Mouse (Mus musculus) liver, embryonic 15.5 days (tissue): Measurements from ENCODE around the gene Slc22a16. TPM values are rescaled to one million over a fixed set of nuclear protein-coding genes. Genes with fewer than 3 reads are reported as not detected.

Experiments
- ATAC-seq: fragments of 200-750 bp; cut with Nextera tagmentation; 2 replicates; pipeline ENCODE4 v1.8.0; 2017; ENCODE audit warnings: moderate number of reproducible peaks, mild to moderate bottlenecking, moderate library complexity; ENCODE audit not compliant: insufficient read depth
- H3K27ac ChIP-seq: fragments of 300-500 bp; sonication (generic); replicated peaks from 2 replicates; pipeline ENCODE4 v1.5.1; 2015; ENCODE audit warnings: mild to moderate bottlenecking, inconsistent platforms
- H3K27me3 ChIP-seq: fragments of 300-500 bp; sonication (generic); 2 replicates; pipeline ENCODE4 v1.6.1; 2015; ENCODE audit warnings: mild to moderate bottlenecking, inconsistent platforms
- H3K36me3 ChIP-seq: fragments of 300-500 bp; sonication (generic); replicated peaks from 2 replicates; pipeline ENCODE4 v1.6.1; 2015; ENCODE audit warnings: moderate library complexity, mild to moderate bottlenecking, inconsistent platforms
- H3K4me1 ChIP-seq: fragments of 300-500 bp; sonication (generic); replicated peaks from 2 replicates; pipeline ENCODE4 v1.6.1; 2015; ENCODE audit warnings: inconsistent platforms
- H3K4me2 ChIP-seq: fragments of 300-500 bp; sonication (generic); 2 replicates; pipeline ENCODE4 v1.6.1; 2015; ENCODE audit warnings: moderate library complexity, mild to moderate bottlenecking, inconsistent platforms
- H3K4me3 ChIP-seq: fragments of 300-500 bp; sonication (generic); replicated peaks from 2 replicates; pipeline ENCODE4 v1.5.1; 2015; ENCODE audit warnings: mild to moderate bottlenecking, inconsistent platforms
- H3K9ac ChIP-seq: fragments of 300-500 bp; sonication (generic); 2 replicates; pipeline ENCODE4 v1.6.1; 2015; ENCODE audit warnings: moderate library complexity, mild to moderate bottlenecking, inconsistent platforms
- H3K9me3 ChIP-seq: fragments of 300-500 bp; sonication (generic); replicated peaks from 2 replicates; pipeline ENCODE4 v1.6.1; 2016; ENCODE audit warnings: inconsistent platforms
- WGBS: fragments of 180-500 bp; shearing (Covaris S2); methylation state at CpG from one replicate; pipeline ENCODE4 v1.1.7; 2015; ENCODE audit warnings: mixed read lengths; ENCODE audit not compliant: insufficient replicate concordance; 5-methylcytosine and 5-hydroxymethylcytosine counted together
- polyA plus RNA-seq: library from polyadenylated mRNA; unstranded; fragments of >200 nt; fragmentation: Nextera tagmentation; extraction: Ambion mirVana; gene quantifications from 2 replicates; pipeline ENCODE4 v1.2.1, GENCODE M21; 2015

The Slc22a16 gene
- polyA plus RNA-seq, 1 experiment from 2014 or later: not detected

DNA sequence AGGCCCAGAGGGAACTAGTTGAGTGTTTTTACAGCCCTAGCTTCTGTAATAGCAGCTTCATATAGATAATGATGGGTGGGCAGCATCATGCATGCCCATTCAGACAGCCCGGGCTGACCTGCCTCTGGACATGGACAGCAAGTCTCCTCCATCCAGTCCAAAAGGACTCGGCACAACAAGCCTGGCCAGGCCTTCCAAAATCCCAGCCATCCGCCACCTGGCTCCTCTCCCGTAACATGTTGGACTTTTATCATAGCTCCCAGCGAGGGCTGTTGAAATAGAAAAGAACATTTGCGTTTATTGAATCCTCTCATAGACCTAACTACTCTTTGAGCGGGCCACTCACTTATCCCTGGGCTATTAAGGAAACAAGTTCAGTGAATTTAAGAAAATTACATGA is 71.8 kb downstream of the Slc22a16 start:
- no peak overlapping the region for H3K4me3 ChIP-seq
- ATAC-seq: no peak

DNA sequence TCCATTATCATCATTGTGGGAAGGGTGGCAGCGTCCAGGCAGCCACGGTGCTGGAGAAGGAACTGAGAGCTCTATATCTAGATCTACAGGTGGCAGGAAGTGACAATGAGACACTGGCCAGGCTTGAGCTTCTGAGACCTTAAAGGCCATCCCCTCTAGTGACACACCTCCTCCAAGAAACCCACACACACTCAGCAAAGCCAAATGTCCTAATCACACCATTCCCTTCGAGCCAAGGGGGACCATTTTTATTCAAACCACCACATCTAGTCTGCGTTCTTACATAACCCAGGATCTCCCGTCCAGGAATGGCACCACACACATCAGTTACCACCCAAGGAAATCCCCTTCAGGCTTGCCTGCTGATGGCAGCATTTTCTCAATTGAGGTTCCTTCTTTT is 73.0 kb downstream of the Slc22a16 start:
- H3K4me2 ChIP-seq: no peak overlapping the region
- ATAC-seq: no peak
- H3K9ac ChIP-seq: no peak overlapping the region
- H3K9me3 ChIP-seq: no peaks in the 10 kb centered on the region
- no peaks in the 10 kb centered on the region for H3K4me1 ChIP-seq
- no peak overlapping the region for H3K4me3 ChIP-seq
- H3K27me3 ChIP-seq: no peaks in the 10 kb centered on the region
- no peak overlapping the region for H3K27ac ChIP-seq
- 33% methylated on average over 5 of the region's 5 CpGs for WGBS
- H3K36me3 ChIP-seq: no peaks in the 10 kb centered on the region

More for the DNA sequence above, 71.8 kb downstream of the Slc22a16 start:
- Histone ChIP-seq H3K9me3 (no peaks in the 10 kb centered on the region), H3K36me3 (no peaks in the 10 kb centered on the region), H3K27me3 (no peaks in the 10 kb centered on the region), H3K9ac (no peak overlapping the region), H3K4me1 (no peaks in the 10 kb centered on the region), H3K27ac (no peak overlapping the region), H3K4me2 (no peak overlapping the region)
- 69% methylated on average over 7 of the region's 7 CpGs for WGBS

GRCm38 (mm10) chr10:40644456-40644855 is 74.3 kb downstream of the Slc22a16 start:
- H3K27ac ChIP-seq: no peak overlapping the region
- no peak overlapping the region for H3K9ac ChIP-seq
- WGBS: 57% methylated on average over 9 of the region's 9 CpGs
- H3K4me3 ChIP-seq: no peak overlapping the region
- no peaks in the 10 kb centered on the region for H3K27me3 ChIP-seq
- H3K36me3 ChIP-seq: no peaks in the 10 kb centered on the region
- H3K4me2 ChIP-seq: no peak overlapping the region
- no peak for ATAC-seq
- no peaks in the 10 kb centered on the region for H3K4me1 ChIP-seq
- no peaks in the 10 kb centered on the region for H3K9me3 ChIP-seq

- no peak for ATAC-seq
- H3K9ac ChIP-seq: no peak overlapping the region
- no peaks in the 10 kb centered on the region for H3K4me1 ChIP-seq
- H3K4me3 ChIP-seq: no peak overlapping the region
- no peaks in the 10 kb centered on the region for H3K9me3 ChIP-seq
- no peak overlapping the region for H3K27ac ChIP-seq
- no peak overlapping the region for H3K4me2 ChIP-seq
- H3K27me3 ChIP-seq: no peaks in the 10 kb centered on the region
- no peaks in the 10 kb centered on the region for H3K36me3 ChIP-seq
- 49% methylated on average over 1 of the region's 1 CpGs for WGBS
These were observed 75.2 kb downstream of the Slc22a16 start for GRCm38 (mm10) chr10:40645346-40645745.

GRCm38 (mm10) chr10:40648776-40649175 is 78.6 kb downstream of the Slc22a16 start:
- no peak overlapping the region for H3K9ac ChIP-seq
- H3K9me3 ChIP-seq: no peaks in the 10 kb centered on the region
- no peaks in the 10 kb centered on the region for H3K36me3 ChIP-seq
- H3K4me2 ChIP-seq: no peak overlapping the region
- H3K27ac ChIP-seq: no peak overlapping the region
- no peaks in the 10 kb centered on the region for H3K4me1 ChIP-seq
- WGBS: 67% methylated on average over 12 of the region's 12 CpGs
- no peaks in the 10 kb centered on the region for H3K27me3 ChIP-seq
- no peak for ATAC-seq
- H3K4me3 ChIP-seq: no peak overlapping the region

DNA sequence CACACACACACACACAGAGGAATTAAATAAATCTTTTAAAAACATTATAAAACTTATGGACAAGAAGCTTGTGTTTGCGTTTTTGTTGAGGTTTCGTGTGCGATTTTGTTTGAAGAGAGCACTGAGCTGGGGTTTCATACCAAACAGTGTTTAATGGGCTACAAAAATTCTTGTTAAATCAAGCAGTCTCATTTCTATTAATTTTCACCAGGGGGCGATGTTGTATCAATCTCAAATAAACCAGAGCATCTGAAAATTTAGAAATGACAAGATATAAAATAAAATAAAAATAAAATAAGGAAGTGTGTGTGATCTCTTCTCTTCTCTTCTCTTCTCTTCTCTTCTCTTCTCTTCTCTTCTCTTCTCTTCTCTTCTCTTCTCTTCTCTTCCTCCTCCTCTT is 79.5 kb downstream of the Slc22a16 start:
- Histone ChIP-seq H3K36me3 (no peaks in the 10 kb centered on the region), H3K27me3 (no peaks in the 10 kb centered on the region)
- WGBS: 19% methylated on average over 4 of the region's 4 CpGs

DNA sequence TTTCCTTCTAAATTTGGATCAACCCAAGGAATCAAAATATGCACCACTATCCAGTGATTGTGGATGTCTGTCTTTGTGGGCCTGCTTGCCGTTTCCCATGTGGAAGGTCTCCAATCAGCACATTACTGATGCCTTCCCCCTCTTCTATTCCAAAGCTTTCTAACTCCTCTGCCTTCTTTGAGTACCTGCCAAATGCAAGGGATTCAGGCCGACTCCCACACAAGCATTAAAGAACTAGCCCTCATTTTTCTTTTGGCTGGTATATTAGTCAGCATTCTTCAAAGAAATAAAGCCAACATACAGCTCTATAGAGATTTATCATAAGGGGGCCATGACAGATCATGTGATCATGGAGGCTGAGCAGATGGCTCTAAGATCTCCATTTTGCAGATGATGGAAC is 81.5 kb downstream of the Slc22a16 start:
- Histone ChIP-seq H3K9ac (no peak overlapping the region), H3K4me1 (no peaks in the 10 kb centered on the region), H3K9me3 (no peaks in the 10 kb centered on the region), H3K27me3 (no peaks in the 10 kb centered on the region), H3K4me2 (no peak overlapping the region), H3K27ac (no peak overlapping the region), H3K36me3 (no peaks in the 10 kb centered on the region), H3K4me3 (no peak overlapping the region)
- no peak for ATAC-seq
- WGBS: 53% methylated on average over 2 of the region's 2 CpGs

More for the DNA sequence above, 79.5 kb downstream of the Slc22a16 start:
- Histone ChIP-seq H3K27ac (no peak overlapping the region), H3K4me1 (no peaks in the 10 kb centered on the region), H3K9me3 (no peaks in the 10 kb centered on the region), H3K4me3 (no peak overlapping the region), H3K4me2 (no peak overlapping the region), H3K9ac (no peak overlapping the region)
- ATAC-seq: no peak

Other genes with a start within 250 kb of the Slc22a16 start
- gene Cdk19, start 230.8 kb upstream of the Slc22a16 start, polyA plus RNA-seq: 2.9 and 3.5 TPM in 2 replicates
- 0.03 TPM in 1 of 2 replicates, not detected in the other for gene Ddo, start 59.7 kb downstream of the Slc22a16 start, polyA plus RNA-seq
- gene Mettl24, start 112.9 kb downstream of the Slc22a16 start, polyA plus RNA-seq: 0.35 and 0.37 TPM in 2 replicates